Mouse (Mus musculus) kidney, embryonic 15.5 days (tissue): ENCODE measurements at regions not wholly inside any gene's neighbourhood (a gene's known extent, or its start where the extent isn't known, plus 50 kb on each side); places are given as distances from the start of the nearest gene placed in this dataset.

Source experiments
- ATAC-seq: fragments of 200-750 bp; cut with Nextera tagmentation; replicated peaks from 2 replicates; pipeline ENCODE4 v1.8.0; 2017; ENCODE audit warnings: moderate TSS enrichment; ENCODE audit not compliant: low FRiP score
- H3K27ac ChIP-seq: fragments of 300-500 bp; sonication (generic); 2 replicates; pipeline ENCODE4 v1.5.1; 2015; ENCODE audit warnings: mild to moderate bottlenecking, inconsistent platforms
- H3K27me3 ChIP-seq: fragments of 300-500 bp; sonication (generic); 2 replicates; pipeline ENCODE4 v1.6.1; 2015; ENCODE audit warnings: inconsistent platforms
- H3K36me3 ChIP-seq: fragments of 300-500 bp; sonication (generic); 2 replicates; pipeline ENCODE4 v1.6.1; 2015; ENCODE audit warnings: inconsistent platforms
- H3K4me1 ChIP-seq: fragments of 300-500 bp; sonication (generic); 2 replicates; pipeline ENCODE4 v1.6.1; 2015; ENCODE audit warnings: inconsistent platforms
- H3K4me2 ChIP-seq: fragments of 300-500 bp; sonication (generic); 2 replicates; pipeline ENCODE4 v1.6.1; 2015; ENCODE audit warnings: moderate library complexity, mild to moderate bottlenecking, inconsistent platforms
- H3K4me3 ChIP-seq: fragments of 300-500 bp; sonication (generic); replicated peaks from 2 replicates; pipeline ENCODE4 v1.5.1; 2015; ENCODE audit warnings: mild to moderate bottlenecking, inconsistent platforms
- H3K9ac ChIP-seq: fragments of 300-500 bp; sonication (generic); 2 replicates; pipeline ENCODE4 v1.6.1; 2015; ENCODE audit warnings: mild to moderate bottlenecking, inconsistent platforms
- H3K9me3 ChIP-seq: fragments of 300-500 bp; sonication (generic); replicated peaks from 2 replicates; pipeline ENCODE4 v1.6.1; 2016; ENCODE audit warnings: inconsistent platforms
- WGBS: fragments of 180-500 bp; shearing (Covaris S2); methylation state at CpG from one replicate; pipeline ENCODE4 v1.1.7; 2015; ENCODE audit warnings: mixed read lengths; 5-methylcytosine and 5-hydroxymethylcytosine counted together

DNA sequence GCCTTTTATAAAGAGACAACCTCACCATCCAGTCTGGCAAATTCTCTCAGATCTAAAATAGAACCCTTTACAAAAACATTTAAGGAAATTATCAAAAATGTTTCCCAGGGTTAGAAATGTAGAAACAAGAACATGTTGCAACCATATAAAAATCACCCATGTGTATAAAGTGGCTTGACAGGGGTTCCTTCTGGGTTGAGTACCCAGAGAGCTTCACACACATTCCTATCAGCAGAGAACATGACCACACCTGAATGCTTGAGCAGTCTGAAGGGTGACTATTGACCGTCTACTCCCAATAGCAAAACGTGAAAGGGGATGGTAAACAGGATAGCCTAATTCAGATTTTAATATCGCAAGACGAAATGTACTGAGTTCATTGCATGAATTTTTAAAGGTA is 57.8 kb upstream of the Zfand5 start:
- ATAC-seq, result no peak
- no peak overlapping the region for H3K9ac ChIP-seq
- WGBS, result 85% methylated on average over 4 of the region's 4 CpGs
- no peaks in the 10 kb centered on the region for H3K9me3 ChIP-seq
- H3K27ac ChIP-seq, result no peak overlapping the region
- no peak overlapping the region for H3K4me2 ChIP-seq
- no peaks in the 10 kb centered on the region for H3K36me3 ChIP-seq
- no peaks in the 10 kb centered on the region for H3K27me3 ChIP-seq
- H3K4me3 ChIP-seq, result no peak overlapping the region
- H3K4me1 ChIP-seq, result no peaks in the 10 kb centered on the region

DNA sequence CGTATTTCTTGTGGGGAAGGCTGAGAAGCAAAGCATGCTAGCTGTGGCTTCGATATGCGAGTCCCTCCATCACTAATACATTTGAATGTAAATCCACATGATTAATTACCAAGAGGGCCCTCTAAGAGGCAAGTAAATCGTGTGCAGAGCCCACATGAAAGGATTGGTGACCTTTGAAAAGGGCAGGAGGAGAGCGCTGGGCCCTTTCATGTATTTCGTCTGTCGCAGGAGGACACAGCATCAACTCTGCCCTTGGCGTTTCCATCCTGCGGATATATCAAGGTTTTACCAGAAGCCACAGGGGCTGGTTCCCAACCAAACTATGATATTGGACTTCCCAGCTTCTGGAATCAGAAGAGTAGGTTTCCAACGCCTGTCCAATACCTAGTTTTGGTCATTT is 78.6 kb upstream of the Zfand5 start:
- ATAC-seq, result no peak
- WGBS, result 56% methylated on average over 10 of the region's 10 CpGs
- no peaks in the 10 kb centered on the region for H3K9me3 ChIP-seq

DNA sequence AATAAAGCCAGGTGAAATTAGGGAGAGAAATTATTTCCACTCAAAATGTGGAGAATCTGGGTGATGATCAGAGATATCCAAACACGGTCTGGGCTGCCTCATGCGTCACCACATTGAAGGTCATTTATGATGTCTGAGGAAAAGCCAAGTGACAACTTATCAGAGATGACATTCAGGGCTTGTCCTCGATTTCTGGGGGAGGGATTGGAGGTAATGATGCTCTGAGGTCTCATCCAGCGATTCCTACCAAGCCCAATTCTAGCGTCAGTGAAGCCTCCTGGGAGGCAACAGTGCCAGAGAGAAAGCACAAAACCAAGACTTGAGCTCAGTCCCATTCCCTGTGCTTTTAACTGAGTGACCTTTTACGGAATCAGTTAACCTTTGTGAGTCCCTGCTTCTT is 79.5 kb upstream of the Zfand5 start:
- H3K27ac ChIP-seq, result no peak overlapping the region
- no peaks in the 10 kb centered on the region for H3K9me3 ChIP-seq
- WGBS, result 80% methylated on average over 6 of the region's 6 CpGs
- no peak for ATAC-seq
- no peaks in the 10 kb centered on the region for H3K36me3 ChIP-seq
- no peak overlapping the region for H3K9ac ChIP-seq
- H3K4me2 ChIP-seq, result no peak overlapping the region
- no peaks in the 10 kb centered on the region for H3K27me3 ChIP-seq
- H3K4me1 ChIP-seq, result no peaks in the 10 kb centered on the region
- H3K4me3 ChIP-seq, result no peak overlapping the region

More for the DNA sequence above, 78.6 kb upstream of the Zfand5 start:
- Histone ChIP-seq H3K36me3 (no peaks in the 10 kb centered on the region), H3K4me3 (no peak overlapping the region), H3K27me3 (no peaks in the 10 kb centered on the region), H3K27ac (no peak overlapping the region), H3K4me2 (no peak overlapping the region), H3K4me1 (no peaks in the 10 kb centered on the region), H3K9ac (no peak overlapping the region)

DNA sequence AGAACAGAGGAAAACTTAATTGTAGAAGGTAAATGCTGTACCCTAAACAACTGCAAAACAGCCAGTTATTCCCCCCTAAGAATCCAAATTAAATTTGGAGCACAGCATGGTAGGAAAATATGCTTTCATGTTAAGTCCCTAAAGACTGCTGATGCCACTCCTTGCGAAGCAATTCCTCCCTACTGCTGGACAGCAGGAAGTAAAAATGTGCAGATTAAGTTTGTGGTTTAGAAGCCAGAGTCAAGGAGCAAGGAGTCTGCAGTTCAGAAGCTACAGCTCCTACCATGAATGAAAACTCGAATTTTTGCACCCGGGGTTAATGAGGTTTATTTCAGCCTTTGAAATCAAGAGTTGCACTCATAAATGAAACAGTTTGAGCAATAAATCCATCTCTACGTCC is 82.9 kb upstream of the Zfand5 start:
- no peak overlapping the region for H3K27ac ChIP-seq
- no peak overlapping the region for H3K9ac ChIP-seq
- H3K36me3 ChIP-seq, result no peaks in the 10 kb centered on the region
- no peaks in the 10 kb centered on the region for H3K4me1 ChIP-seq
- WGBS, result 72% methylated on average over 4 of the region's 4 CpGs
- no peaks in the 10 kb centered on the region for H3K27me3 ChIP-seq
- H3K4me2 ChIP-seq, result no peak overlapping the region
- no peaks in the 10 kb centered on the region for H3K9me3 ChIP-seq
- H3K4me3 ChIP-seq, result no peak overlapping the region
- ATAC-seq, result no peak

DNA sequence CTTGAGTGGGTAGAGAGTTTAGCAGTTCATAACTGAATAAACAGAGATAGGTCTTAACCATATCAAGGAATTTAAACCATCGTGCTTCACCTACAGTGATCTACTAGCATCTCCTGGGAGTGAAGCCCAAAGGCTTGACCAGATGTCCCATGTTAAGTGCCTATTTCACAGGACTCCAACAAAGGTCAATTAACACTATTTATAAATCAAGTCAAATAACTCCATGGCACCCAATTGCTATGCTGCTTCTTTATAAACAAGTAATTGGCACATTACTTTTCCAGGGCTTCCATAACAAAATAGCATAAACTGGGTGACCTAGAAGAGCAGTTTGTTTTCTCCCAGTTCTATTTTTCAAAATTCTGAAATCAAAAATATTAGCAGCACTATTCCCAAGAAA is 85.4 kb upstream of the Zfand5 start:
- no peak for ATAC-seq

DNA sequence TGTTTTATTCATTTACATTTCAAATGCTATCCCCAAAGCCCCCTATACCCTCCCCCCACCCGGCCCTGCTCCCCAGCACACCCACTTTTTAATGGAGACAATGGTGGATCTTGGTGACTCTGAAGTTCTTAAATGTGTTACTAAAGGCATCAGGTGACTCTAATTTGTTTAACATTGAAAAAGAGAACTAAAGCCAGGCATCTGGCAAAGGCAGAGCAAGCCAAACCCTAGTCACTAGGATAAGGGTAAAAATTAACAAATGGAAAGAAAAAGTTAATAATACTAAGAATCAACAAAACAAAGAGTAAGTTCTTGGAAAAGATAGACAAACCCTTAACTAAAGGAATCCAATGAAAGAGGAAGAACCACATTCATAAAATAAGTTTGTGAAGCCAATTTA is 86.1 kb upstream of the Zfand5 start:
- H3K27ac ChIP-seq, result no peak overlapping the region
- H3K27me3 ChIP-seq, result no peaks in the 10 kb centered on the region
- WGBS, result 83% methylated on average over 1 of the region's 1 CpGs
- ATAC-seq, result no peak
- H3K9ac ChIP-seq, result no peak overlapping the region
- H3K4me2 ChIP-seq, result no peak overlapping the region
- H3K4me3 ChIP-seq, result no peak overlapping the region
- no peaks in the 10 kb centered on the region for H3K4me1 ChIP-seq
- no peaks in the 10 kb centered on the region for H3K36me3 ChIP-seq
- H3K9me3 ChIP-seq, result no peaks in the 10 kb centered on the region

More for the DNA sequence above, 85.4 kb upstream of the Zfand5 start:
- Histone ChIP-seq H3K4me2 (no peak overlapping the region), H3K9me3 (no peaks in the 10 kb centered on the region), H3K9ac (no peak overlapping the region), H3K36me3 (no peaks in the 10 kb centered on the region), H3K4me1 (no peaks in the 10 kb centered on the region), H3K27ac (no peak overlapping the region), H3K27me3 (no peaks in the 10 kb centered on the region), H3K4me3 (no peak overlapping the region)
- WGBS, result 85% methylated on average over 1 of the region's 1 CpGs

DNA sequence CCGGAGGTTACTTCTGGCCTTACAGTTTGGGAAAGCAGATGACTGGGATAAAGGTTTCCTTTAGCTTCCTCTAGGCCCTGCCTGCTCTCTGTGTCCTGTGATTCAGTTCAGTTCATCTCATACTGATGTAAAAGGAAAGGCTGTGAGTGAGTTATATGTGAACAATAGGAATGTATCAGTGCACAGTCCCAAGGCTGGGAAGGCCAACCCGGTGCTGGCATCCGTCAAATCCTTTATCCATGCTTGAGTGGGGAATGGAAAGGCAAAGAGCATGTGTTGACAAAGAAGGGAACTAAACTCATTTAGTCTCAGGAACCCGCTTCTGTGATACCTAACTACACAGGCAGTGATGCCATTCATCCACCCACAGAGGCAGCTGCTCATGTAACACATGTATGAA is 89.0 kb upstream of the Zfand5 start:
- no peak overlapping the region for H3K4me3 ChIP-seq
- H3K4me2 ChIP-seq, result no peak overlapping the region
- no peak overlapping the region for H3K9ac ChIP-seq
- WGBS, result 88% methylated on average over 4 of the region's 4 CpGs
- H3K9me3 ChIP-seq, result no peaks in the 10 kb centered on the region
- no peak for ATAC-seq
- H3K36me3 ChIP-seq, result no peaks in the 10 kb centered on the region
- no peak overlapping the region for H3K27ac ChIP-seq
- no peaks in the 10 kb centered on the region for H3K4me1 ChIP-seq
- H3K27me3 ChIP-seq, result no peaks in the 10 kb centered on the region

DNA sequence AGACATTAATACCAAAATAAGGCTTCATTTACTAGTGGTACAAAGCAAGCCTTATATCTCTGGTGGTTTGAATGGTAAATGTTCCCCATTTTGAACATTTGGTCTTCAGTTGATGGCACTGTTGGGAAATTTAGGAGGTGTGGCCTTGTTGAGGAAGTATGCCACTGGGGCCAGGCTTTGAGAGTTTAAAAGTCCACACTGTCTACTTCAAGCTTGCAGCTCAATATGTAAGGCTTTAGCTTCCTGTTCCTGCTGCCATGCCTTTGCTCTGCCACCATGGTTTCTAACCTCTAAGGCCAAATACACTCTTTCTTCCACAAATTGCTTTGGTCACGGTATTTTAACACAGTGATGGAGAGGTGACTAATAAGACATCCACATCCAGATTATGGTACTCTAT is 92.2 kb upstream of the Zfand5 start:
- Histone ChIP-seq H3K4me1 (0 out of 2 replicates have a peak, but pooled peaks cover 6% of the 10 kb centered on the region), H3K4me2 (no peak overlapping the region), H3K36me3 (no peaks in the 10 kb centered on the region), H3K4me3 (no peak overlapping the region), H3K27me3 (no peaks in the 10 kb centered on the region), H3K27ac (no peak overlapping the region), H3K9me3 (no peaks in the 10 kb centered on the region), H3K9ac (no peak overlapping the region)
- WGBS, result 89% methylated on average over 1 of the region's 1 CpGs
- no peak for ATAC-seq

DNA sequence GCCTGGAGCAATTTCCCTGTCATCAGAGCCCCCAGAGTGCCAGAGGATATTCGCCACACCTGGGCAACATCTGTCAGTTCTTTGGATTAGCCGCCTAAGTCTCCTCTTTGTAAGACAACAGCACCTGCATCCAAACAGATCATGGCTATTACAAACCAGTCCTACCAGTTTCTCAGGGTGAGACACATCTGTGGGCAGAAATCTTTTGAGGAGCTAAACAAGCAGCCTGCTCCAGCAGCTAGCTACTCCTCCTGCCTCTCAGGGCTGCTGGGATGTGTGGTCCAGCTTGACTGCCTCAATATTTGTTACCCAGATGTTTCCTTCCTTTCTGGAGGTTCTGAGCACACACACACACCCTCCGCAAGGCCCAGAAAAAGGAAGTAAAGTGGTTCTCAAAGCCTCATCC is 96.6 kb upstream of the Zfand5 start:
- Histone ChIP-seq H3K27ac (peak overlapping the region; percentile 42), H3K4me2 (no peak overlapping the region), H3K9me3 (no peaks in the 10 kb centered on the region), H3K4me1 (peaks cover 23% of the 10 kb centered on the region), H3K36me3 (no peaks in the 10 kb centered on the region), H3K4me3 (no peak overlapping the region), H3K27me3 (no peaks in the 10 kb centered on the region), H3K9ac (no peak overlapping the region)
- 87% methylated on average over 3 of the region's 3 CpGs for WGBS
- ATAC-seq, result no peak

DNA sequence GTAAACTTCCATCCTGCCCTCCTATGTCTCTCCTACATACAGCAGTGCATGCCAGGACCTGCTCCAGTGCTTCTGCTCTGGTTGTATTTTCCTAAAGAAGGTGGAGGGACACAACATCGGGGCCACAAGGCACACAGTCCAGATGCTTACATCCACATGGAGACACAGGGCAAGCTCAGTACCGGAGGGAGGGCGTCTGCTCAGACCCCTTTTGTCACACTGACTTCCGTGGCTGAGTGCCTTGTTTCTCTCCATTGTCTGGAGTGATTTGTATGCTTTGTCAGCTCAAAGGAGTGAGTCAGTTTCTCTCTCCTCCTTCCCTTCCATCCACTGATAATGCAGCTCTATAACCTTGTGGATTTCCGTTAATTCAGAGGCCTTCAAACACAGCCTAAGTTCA is 97.4 kb upstream of the Zfand5 start:
- peak; percentile 47 for ATAC-seq
- no peaks in the 10 kb centered on the region for H3K27me3 ChIP-seq
- no peak overlapping the region for H3K4me2 ChIP-seq
- WGBS, result 47% methylated on average over 5 of the region's 5 CpGs
- peaks cover 23% of the 10 kb centered on the region for H3K4me1 ChIP-seq
- H3K9me3 ChIP-seq, result no peaks in the 10 kb centered on the region
- no peak overlapping the region for H3K4me3 ChIP-seq
- no peaks in the 10 kb centered on the region for H3K36me3 ChIP-seq
- peak overlapping the region; percentile 60; the same call in 1 of the 2 replicates for H3K27ac ChIP-seq
- no peak overlapping the region for H3K9ac ChIP-seq

DNA sequence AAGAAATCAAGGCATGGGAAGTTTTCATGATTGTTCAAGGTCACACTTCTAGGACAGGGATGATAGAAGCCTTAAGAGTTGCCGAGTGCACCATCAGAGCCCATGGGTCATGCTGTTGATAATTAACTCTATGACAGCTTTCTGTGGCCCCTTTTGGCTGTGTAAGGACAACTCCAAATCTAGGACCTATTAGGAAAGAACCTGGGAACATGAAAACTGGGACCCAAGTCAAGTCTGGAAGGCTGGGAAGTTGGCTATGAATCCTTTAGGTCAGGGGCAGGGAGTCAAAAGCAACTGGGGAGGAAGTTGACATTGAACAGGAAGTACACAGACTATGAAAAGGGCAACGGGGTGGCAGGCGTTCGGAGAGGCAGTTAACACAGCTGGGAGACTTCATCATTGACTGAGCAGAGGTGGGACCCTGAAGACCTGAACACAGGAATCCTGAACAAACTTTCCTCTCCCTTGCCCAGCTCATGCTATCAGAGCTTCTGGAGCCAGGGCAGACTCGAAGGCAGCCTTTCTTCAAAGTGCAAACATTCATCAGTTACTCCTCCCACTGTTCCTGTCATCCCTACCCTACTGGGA is 98.1 kb upstream of the Zfand5 start:
- 25% methylated on average over 5 of the region's 5 CpGs for WGBS
- H3K27me3 ChIP-seq, result no peaks in the 10 kb centered on the region
- H3K36me3 ChIP-seq, result no peaks in the 10 kb centered on the region
- ATAC-seq, result no peak
- no peak overlapping the region for H3K4me3 ChIP-seq
- H3K9ac ChIP-seq, result no peak overlapping the region
- no peaks in the 10 kb centered on the region for H3K9me3 ChIP-seq
- H3K27ac ChIP-seq, result peak overlapping the region; percentile 60; the same call in 1 of the 2 replicates
- H3K4me2 ChIP-seq, result no peak overlapping the region
- H3K4me1 ChIP-seq, result peaks cover 23% of the 10 kb centered on the region

DNA sequence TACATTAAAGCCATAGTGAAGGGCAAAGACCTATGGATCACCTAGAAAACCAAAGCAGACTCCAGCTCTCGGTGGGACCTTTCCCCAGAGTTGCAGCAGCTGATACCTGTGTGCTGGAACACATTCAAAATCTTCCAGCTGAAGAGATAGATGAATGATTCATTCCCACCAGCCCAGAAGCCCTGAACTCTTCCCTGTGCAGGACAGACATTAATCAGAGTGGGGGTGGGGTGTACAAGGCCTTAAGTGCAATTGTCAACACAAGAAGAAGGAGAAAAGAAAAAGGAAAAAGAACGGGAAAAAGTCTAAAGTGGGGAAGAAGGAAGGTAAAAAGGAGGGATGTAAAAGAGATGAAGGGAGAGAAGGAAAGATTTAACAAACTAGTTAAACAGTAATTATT is 100.9 kb upstream of the Zfand5 start:
- H3K27ac ChIP-seq, result no peak overlapping the region
- H3K27me3 ChIP-seq, result no peaks in the 10 kb centered on the region
- no peak overlapping the region for H3K4me2 ChIP-seq
- H3K36me3 ChIP-seq, result no peaks in the 10 kb centered on the region
- no peak overlapping the region for H3K4me3 ChIP-seq
- no peak overlapping the region for H3K9ac ChIP-seq
- no peak for ATAC-seq
- WGBS, result 36% methylated on average over 2 of the region's 2 CpGs
- H3K9me3 ChIP-seq, result no peaks in the 10 kb centered on the region
- H3K4me1 ChIP-seq, result peaks cover 31% of the 10 kb centered on the region

DNA sequence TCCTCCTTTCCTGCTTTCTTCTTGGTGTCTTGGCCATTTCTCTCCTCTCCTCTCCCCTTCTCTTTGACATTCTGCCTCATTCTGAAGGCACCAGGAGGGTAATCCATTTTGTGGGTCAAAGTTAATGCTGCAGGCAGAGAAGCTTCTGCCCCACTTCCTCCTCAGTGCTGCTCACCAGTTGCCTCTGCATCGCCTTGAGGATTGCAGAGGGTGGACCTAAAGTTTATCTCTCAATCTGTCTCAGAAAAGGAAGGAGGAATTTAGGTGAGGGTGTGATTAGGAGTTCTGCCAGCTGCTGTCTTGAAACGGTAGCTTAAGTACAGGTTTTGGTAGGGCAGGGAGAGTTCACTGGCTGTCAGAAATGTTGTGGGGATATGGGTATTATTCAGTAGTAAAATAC is 101.3 kb upstream of the Zfand5 start:
- H3K27ac ChIP-seq, result 0 out of 2 replicates have a peak overlapping the region, but pooled peaks have one; percentile 18
- WGBS, result 11% methylated on average over 2 of the region's 2 CpGs
- no peak for ATAC-seq

More for the DNA sequence above, 101.3 kb upstream of the Zfand5 start:
- Histone ChIP-seq H3K27me3 (no peaks in the 10 kb centered on the region), H3K4me3 (no peak overlapping the region), H3K4me1 (peaks cover 35% of the 10 kb centered on the region), H3K36me3 (no peaks in the 10 kb centered on the region), H3K9me3 (no peaks in the 10 kb centered on the region), H3K4me2 (no peak overlapping the region), H3K9ac (no peak overlapping the region)
